Mouse (Mus musculus) cortical plate, adult 2 months (tissue): Measurements from ENCODE around the gene Fut8. TPM values are rescaled to one million over a fixed set of nuclear protein-coding genes. Genes with fewer than 3 reads are reported as not detected.
"Not testable (repeated sequence)": the region's sequence is repeated elsewhere in the genome, so short reads cannot be mapped to it uniquely, and the experiment has no call there.

Experiments used
- H3K27ac ChIP-seq: fragments of 200-500 bp; 2 replicates; pipeline ENCODE4 v1.5.1; 2012; ENCODE audit warnings: low read length, control low read depth, inconsistent platforms; ENCODE audit not compliant: insufficient read depth
- H3K4me1 ChIP-seq: fragments of 200-500 bp; 2 replicates; pipeline ENCODE4 v1.6.1; 2011; ENCODE audit warnings: low read length; ENCODE audit not compliant: control insufficient read depth, insufficient read depth
- H3K4me3 ChIP-seq: fragments of 200-500 bp; 2 replicates; pipeline ENCODE4 v1.5.1; 2011; ENCODE audit warnings: mild to moderate bottlenecking, low read length, control low read depth; ENCODE audit not compliant: insufficient read depth
- CTCF ChIP-seq: fragments of 200-500 bp; IDR thresholded peaks from 2 replicates; pipeline ENCODE4 v1.5.1; 2011; ENCODE audit warnings: mild to moderate bottlenecking, control low read depth, low read length; ENCODE audit not compliant: insufficient read depth; ENCODE audit errors: extremely low read depth
- POLR2A ChIP-seq: fragments of 200-500 bp; IDR thresholded peaks from 2 replicates; pipeline ENCODE4 v1.6.1; 2011; ENCODE audit warnings: mild to moderate bottlenecking, low read length, control low read depth; ENCODE audit not compliant: insufficient read depth; ENCODE audit errors: extremely low read depth
- polyA plus RNA-seq: library from polyadenylated mRNA; depleted of rRNA; stranded (reverse); fragments of >200 nt; gene quantifications from 2 replicates; pipeline ENCODE4 v1.2.3, GENCODE M21; 2012

Fut8 gene
- polyA plus RNA-seq, 1 experiment = 28.3 TPM

GRCm38 (mm10) chr12:77510758-77511157 is 272.8 kb downstream of the Fut8 start:
- no peak overlapping the region for H3K4me3 ChIP-seq
- no peaks in the 10 kb centered on the region for H3K4me1 ChIP-seq
- H3K27ac ChIP-seq = no peak overlapping the region
- no peak for TF ChIP-seq POLR2A
- TF ChIP-seq CTCF = no peak

- Histone ChIP-seq H3K4me3 (no peak overlapping the region), H3K4me1 (no peaks in the 10 kb centered on the region), H3K27ac (no peak overlapping the region)
- TF ChIP-seq POLR2A (no peak), CTCF (no peak)
Observed at GRCm38 (mm10) chr12:77511206-77511605, 273.3 kb downstream of the Fut8 start.

- H3K27ac ChIP-seq = no peak overlapping the region
- TF ChIP-seq CTCF = no peak
- TF ChIP-seq POLR2A = no peak
- no peak overlapping the region for H3K4me3 ChIP-seq
- H3K4me1 ChIP-seq = no peaks in the 10 kb centered on the region
Observed at GRCm38 (mm10) chr12:77511631-77512030, 273.7 kb downstream of the Fut8 start.

- Histone ChIP-seq H3K27ac (no peak overlapping the region), H3K4me3 (no peak overlapping the region), H3K4me1 (no peaks in the 10 kb centered on the region)
- TF ChIP-seq CTCF (no peak), POLR2A (no peak)
Observed at GRCm38 (mm10) chr12:77516805-77517204, 278.9 kb downstream of the Fut8 start.

GRCm38 (mm10) chr12:77517691-77518090 is 279.8 kb downstream of the Fut8 start:
- H3K27ac ChIP-seq = no peak overlapping the region
- no peaks in the 10 kb centered on the region for H3K4me1 ChIP-seq
- H3K4me3 ChIP-seq = no peak overlapping the region
- TF ChIP-seq CTCF (no peak), POLR2A (no peak)

- Histone ChIP-seq H3K4me3 (no peak overlapping the region), H3K27ac (no peak overlapping the region), H3K4me1 (no peaks in the 10 kb centered on the region)
- TF ChIP-seq CTCF (no peak), POLR2A (no peak)
Observed at GRCm38 (mm10) chr12:77519534-77520102, 281.7 kb downstream of the Fut8 start.

GRCm38 (mm10) chr12:77524014-77524413 is 286.1 kb downstream of the Fut8 start:
- H3K4me1 ChIP-seq, H3K27ac ChIP-seq, H3K4me3 ChIP-seq: not testable (repeated sequence)
